Mouse (Mus musculus): ENCODE results near the gene Shisa8. TPM values are rescaled to one million over a fixed set of nuclear protein-coding genes. Genes with fewer than 3 reads are reported as not detected.
A peak's percentile ranks its signal among the peaks of the same experiment; 100 is the strongest.

Shisa8 gene
- polyA plus RNA-seq, 1 experiment, result 0.13 TPM

DNA sequence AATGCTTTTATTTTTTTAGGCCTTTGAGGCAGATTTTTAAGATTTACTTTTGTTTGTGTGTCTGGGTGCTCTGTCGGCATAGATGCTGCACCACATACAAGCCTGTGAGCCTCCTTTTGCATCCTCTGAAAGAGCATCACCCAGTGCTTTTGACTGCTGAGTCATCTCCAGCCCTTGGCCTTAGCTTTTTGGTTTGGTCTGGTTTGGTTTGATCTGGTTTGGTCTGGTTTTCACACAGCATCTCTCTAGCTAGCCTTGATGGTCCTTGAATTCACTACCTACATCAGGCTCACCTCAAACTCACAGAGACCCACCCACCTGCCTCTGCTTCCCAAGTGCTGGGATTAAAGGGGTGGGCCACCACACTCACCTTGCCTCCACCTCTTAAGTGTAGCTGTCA lies 24.7 kb downstream of the Shisa8 start:
- TF ChIP-seq REST (IDR thresholded peaks at IDR 0.05; ENCODE audit: insufficient read depth, insufficient read length) (no peak), USF1 (IDR thresholded peaks at IDR 0.05; ENCODE audit: low read depth) (no peak), MAX (IDR thresholded peaks at IDR 0.05; ENCODE audit: low read depth) (no peak), SRF (IDR thresholded peaks at IDR 0.05; ENCODE audit: control insufficient read depth, insufficient read length, low read depth) (no peak), MYOG (IDR thresholded peaks at IDR 0.05; ENCODE audit: control insufficient read depth in 1 of 3, insufficient read depth in 1 of 3, insufficient read length in 2 of 3, low read depth in 2 of 3) (no peak), TCF3 (IDR thresholded peaks at IDR 0.05; ENCODE audit: insufficient read length, low read depth) (no peak), TCF12 (IDR thresholded peaks at IDR 0.05; ENCODE audit: insufficient read depth, poor library complexity, severe bottlenecking) (no peak), POLR2AphosphoS2 (IDR thresholded peaks at IDR 0.05; ENCODE audit: insufficient read length, low read depth) (no peak), MYOD1 (IDR thresholded peaks at IDR 0.05; ENCODE audit: control insufficient read depth in 1 of 3, insufficient read length in 2 of 3, low read depth in 2 of 3) (no peak), POLR2A (IDR thresholded peaks at IDR 0.05; ENCODE audit: insufficient read length, low read depth) (no peak)

DNA sequence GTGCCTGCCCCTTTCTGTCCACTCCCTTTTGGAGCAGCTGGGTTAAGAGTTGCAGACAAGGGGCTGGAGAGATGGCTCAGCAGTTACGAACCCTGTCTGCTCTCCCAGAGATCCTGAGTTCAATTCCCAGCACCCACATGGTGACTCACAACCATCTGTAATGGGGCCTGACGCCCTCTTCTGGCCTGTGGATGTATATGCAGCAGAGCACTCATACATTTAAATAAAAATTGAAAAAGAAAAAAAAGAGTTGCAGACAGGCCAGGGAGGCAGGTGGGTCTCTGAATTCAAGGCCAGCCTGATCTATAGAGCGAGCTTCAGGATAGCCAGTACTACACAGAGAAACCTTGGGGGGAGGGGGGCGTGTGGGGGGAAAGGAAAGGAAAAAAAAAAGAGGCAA lies 25.2 kb downstream of the Shisa8 start:
- no peak overlapping the region for H3ac ChIP-seq (ENCODE audit: control insufficient read depth, insufficient read length)
- peaks cover 19% of the 10 kb centered on the region for H3K79me2 ChIP-seq (ENCODE audit: control insufficient read depth, insufficient read depth)
- H3K27me3 ChIP-seq (ENCODE audit: control insufficient read depth, insufficient read depth, insufficient read length), result no peaks in the 10 kb centered on the region
- peaks cover 100% of the 10 kb centered on the region for H3K36me3 ChIP-seq (ENCODE audit: control insufficient read depth, insufficient read depth)
- H3K4me3 ChIP-seq, result no peak overlapping the region
- TF ChIP-seq USF1 (IDR thresholded peaks at IDR 0.05; ENCODE audit: low read depth), result no peak
- TF ChIP-seq TCF12 (IDR thresholded peaks at IDR 0.05; ENCODE audit: insufficient read depth, poor library complexity, severe bottlenecking), result no peak
- TF ChIP-seq POLR2A (IDR thresholded peaks at IDR 0.05; ENCODE audit: insufficient read length, low read depth), result no peak
- TF ChIP-seq MYOD1 (IDR thresholded peaks at IDR 0.05; ENCODE audit: control insufficient read depth in 1 of 3, insufficient read length in 2 of 3, low read depth in 2 of 3), result no peak
- TF ChIP-seq E2F4 (IDR thresholded peaks at IDR 0.05; ENCODE audit: insufficient read depth), result no peak
- TF ChIP-seq MYOG (IDR thresholded peaks at IDR 0.05; ENCODE audit: control insufficient read depth in 1 of 3, insufficient read depth in 1 of 3, insufficient read length in 2 of 3, low read depth in 2 of 3), result no peak
- TF ChIP-seq MAX (IDR thresholded peaks at IDR 0.05; ENCODE audit: low read depth), result no peak
- TF ChIP-seq TCF3 (IDR thresholded peaks at IDR 0.05; ENCODE audit: insufficient read length, low read depth), result no peak
- no peak for TF ChIP-seq CEBPB (IDR thresholded peaks at IDR 0.05; ENCODE audit: insufficient read depth, poor library complexity, severe bottlenecking)
- TF ChIP-seq POLR2AphosphoS2 (IDR thresholded peaks at IDR 0.05; ENCODE audit: insufficient read length, low read depth), result no peak
- TF ChIP-seq REST (IDR thresholded peaks at IDR 0.05; ENCODE audit: insufficient read depth, insufficient read length), result no peak
- TF ChIP-seq SRF (IDR thresholded peaks at IDR 0.05; ENCODE audit: control insufficient read depth, insufficient read length, low read depth), result no peak
- H3K4me2 ChIP-seq (ENCODE audit: low read depth), result no peak overlapping the region

More for the DNA sequence above, 24.7 kb downstream of the Shisa8 start:
- peaks cover 100% of the 10 kb centered on the region for H3K36me3 ChIP-seq (ENCODE audit: control insufficient read depth, insufficient read depth)
- no peak overlapping the region for H3K4me3 ChIP-seq
- H3ac ChIP-seq (ENCODE audit: control insufficient read depth, insufficient read length), result no peak overlapping the region
- no peak overlapping the region for H3K4me2 ChIP-seq (ENCODE audit: low read depth)
- H3K79me2 ChIP-seq (ENCODE audit: control insufficient read depth, insufficient read depth), result peaks cover 19% of the 10 kb centered on the region
- H3K27me3 ChIP-seq (ENCODE audit: control insufficient read depth, insufficient read depth, insufficient read length), result no peaks in the 10 kb centered on the region

DNA sequence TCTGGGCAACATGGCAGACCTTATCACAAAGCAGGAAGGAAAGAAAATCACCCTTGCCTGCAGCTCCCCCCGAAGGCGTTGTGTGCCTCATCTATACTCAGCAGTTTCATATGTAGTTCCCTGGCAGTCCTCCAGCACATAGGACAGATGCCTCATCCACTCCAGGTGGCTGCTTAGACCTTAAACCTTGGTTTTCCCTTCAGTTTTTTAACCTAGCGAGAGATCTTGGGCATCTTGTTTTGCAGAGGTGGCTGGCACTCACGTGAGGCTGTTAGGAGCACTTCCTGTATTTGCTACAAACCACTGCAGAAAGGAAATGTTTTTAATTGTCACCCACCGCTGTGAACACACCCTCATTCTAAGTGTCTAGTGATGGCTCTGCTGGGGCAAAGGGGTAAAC lies 25.7 kb downstream of the Shisa8 start:
- Histone ChIP-seq H3K4me2 (ENCODE audit: low read depth) (no peak overlapping the region), H3K36me3 (ENCODE audit: control insufficient read depth, insufficient read depth) (peaks cover 100% of the 10 kb centered on the region)
- TF ChIP-seq POLR2A (IDR thresholded peaks at IDR 0.05; ENCODE audit: insufficient read length, low read depth) (no peak), TCF12 (IDR thresholded peaks at IDR 0.05; ENCODE audit: insufficient read depth, poor library complexity, severe bottlenecking) (no peak), TCF3 (IDR thresholded peaks at IDR 0.05; ENCODE audit: insufficient read length, low read depth) (no peak), MAX (IDR thresholded peaks at IDR 0.05; ENCODE audit: low read depth) (no peak), POLR2AphosphoS2 (IDR thresholded peaks at IDR 0.05; ENCODE audit: insufficient read length, low read depth) (no peak)

DNA sequence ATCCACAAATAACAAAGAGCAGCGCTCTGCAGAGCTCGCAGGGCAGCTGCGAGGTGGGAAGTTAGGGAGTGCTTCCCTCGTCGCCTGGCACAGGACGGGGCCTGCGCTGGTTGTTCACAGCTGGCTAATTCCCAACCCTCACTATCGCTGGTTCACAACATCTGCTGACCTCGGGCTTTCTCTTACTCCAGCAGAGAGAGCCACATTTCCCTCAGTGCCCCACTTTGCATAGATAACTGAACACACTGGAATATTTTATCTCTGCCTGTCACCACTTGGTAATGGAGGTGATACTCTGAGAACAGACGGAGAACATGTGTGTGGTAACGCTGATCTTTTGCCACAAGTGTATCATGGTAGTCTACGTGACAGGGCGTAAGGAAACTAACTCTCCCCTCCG lies 26.5 kb downstream of the Shisa8 start:
- TF ChIP-seq POLR2A (IDR thresholded peaks at IDR 0.05; ENCODE audit: insufficient read length, low read depth), result peak; percentile 6
- no peak for TF ChIP-seq SRF (IDR thresholded peaks at IDR 0.05; ENCODE audit: control insufficient read depth, insufficient read length, low read depth)
- H3K27me3 ChIP-seq (ENCODE audit: control insufficient read depth, insufficient read depth, insufficient read length), result no peaks in the 10 kb centered on the region
- H3K4me2 ChIP-seq (ENCODE audit: low read depth), result no peak overlapping the region
- peaks cover 100% of the 10 kb centered on the region for H3K36me3 ChIP-seq (ENCODE audit: control insufficient read depth, insufficient read depth)
- H3K79me2 ChIP-seq (ENCODE audit: control insufficient read depth, insufficient read depth), result peaks cover 19% of the 10 kb centered on the region
- H3K4me3 ChIP-seq, result no peak overlapping the region
- H3ac ChIP-seq (ENCODE audit: control insufficient read depth, insufficient read length), result no peak overlapping the region

More for the DNA sequence above, 25.7 kb downstream of the Shisa8 start:
- Histone ChIP-seq H3K27me3 (ENCODE audit: control insufficient read depth, insufficient read depth, insufficient read length) (no peaks in the 10 kb centered on the region), H3ac (ENCODE audit: control insufficient read depth, insufficient read length) (no peak overlapping the region), H3K79me2 (ENCODE audit: control insufficient read depth, insufficient read depth) (peaks cover 19% of the 10 kb centered on the region), H3K4me3 (no peak overlapping the region)

DNA sequence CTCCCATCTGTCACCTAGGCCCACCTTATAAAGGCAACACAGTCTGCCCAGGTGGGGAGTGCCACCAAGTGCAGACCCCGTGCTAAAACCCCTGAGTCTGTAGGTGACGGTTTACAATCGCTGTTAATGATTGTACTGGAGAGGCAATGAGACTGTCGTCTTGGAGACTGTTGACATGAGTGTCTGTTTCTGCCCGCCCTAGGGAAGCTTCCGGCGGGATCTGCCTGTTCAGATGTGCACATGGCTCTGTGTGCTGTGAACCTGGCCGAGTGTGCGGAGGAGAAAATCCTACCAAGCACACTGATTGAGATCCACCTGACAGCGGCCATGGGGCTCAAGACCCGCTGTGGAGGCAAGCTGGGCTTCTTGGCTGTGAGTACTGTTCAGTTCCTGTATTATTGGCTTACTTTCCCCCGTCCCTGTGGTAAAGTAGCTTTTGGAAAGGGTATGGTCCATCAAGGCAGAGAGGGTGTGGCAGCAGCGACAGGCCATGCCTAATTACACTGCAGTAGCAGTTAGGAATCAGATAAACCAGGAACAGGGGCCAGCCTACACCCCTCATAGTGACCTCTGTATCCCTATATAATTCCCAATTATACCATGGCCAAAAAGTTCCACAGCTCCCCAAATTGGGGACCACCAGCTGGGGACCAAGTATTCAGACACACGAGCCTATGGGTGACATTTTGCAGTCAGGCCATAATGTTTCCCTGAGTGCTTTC lies 27.4 kb downstream of the Shisa8 start:
- TF ChIP-seq TCF3 (IDR thresholded peaks at IDR 0.05; ENCODE audit: insufficient read length, low read depth) (no peak), MYOG (IDR thresholded peaks at IDR 0.05; ENCODE audit: control insufficient read depth in 1 of 3, insufficient read depth in 1 of 3, insufficient read length in 2 of 3, low read depth in 2 of 3) (no peak), CEBPB (IDR thresholded peaks at IDR 0.05; ENCODE audit: insufficient read depth, poor library complexity, severe bottlenecking) (no peak), SRF (IDR thresholded peaks at IDR 0.05; ENCODE audit: control insufficient read depth, insufficient read length, low read depth) (no peak), TCF12 (IDR thresholded peaks at IDR 0.05; ENCODE audit: insufficient read depth, poor library complexity, severe bottlenecking) (no peak), POLR2A (IDR thresholded peaks at IDR 0.05; ENCODE audit: insufficient read length, low read depth) (no peak), REST (IDR thresholded peaks at IDR 0.05; ENCODE audit: insufficient read depth, insufficient read length) (no peak), MYOD1 (IDR thresholded peaks at IDR 0.05; ENCODE audit: control insufficient read depth in 1 of 3, insufficient read length in 2 of 3, low read depth in 2 of 3) (no peak), USF1 (IDR thresholded peaks at IDR 0.05; ENCODE audit: low read depth) (no peak), POLR2AphosphoS2 (IDR thresholded peaks at IDR 0.05; ENCODE audit: insufficient read length, low read depth) (no peak)
- no peak overlapping the region for H3ac ChIP-seq (ENCODE audit: control insufficient read depth, insufficient read length)
- peaks cover 18% of the 10 kb centered on the region for H3K79me2 ChIP-seq (ENCODE audit: control insufficient read depth, insufficient read depth)
- H3K4me3 ChIP-seq, result no peak overlapping the region
- H3K36me3 ChIP-seq (ENCODE audit: control insufficient read depth, insufficient read depth), result peaks cover 100% of the 10 kb centered on the region
- no peak overlapping the region for H3K4me2 ChIP-seq (ENCODE audit: low read depth)
- no peaks in the 10 kb centered on the region for H3K27me3 ChIP-seq (ENCODE audit: control insufficient read depth, insufficient read depth, insufficient read length)

Measured in myocyte (in vitro differentiated cells).